Mouse (Mus musculus) right cerebral cortex, postnatal 10 days (tissue): ENCODE data around the gene Oaz1.

Source experiments
- DNase-seq, 2 experiments: peaks; one replicate each; pipeline ENCODE4 v3.0.0; 2021; ENCODE audit warnings: low spot score in 2 of 2

Gene Oaz1

GRCm38 (mm10) chr10:80826151-80827062 is at the start of gene Oaz1:
TSS of gene Oaz1 (plus strand) at chr10:80826656.
- peak; percentile 99 to 100 for DNase-seq

GRCm38 (mm10) chr10:80777123-80777522 is 49.3 kb upstream of the Oaz1 start:
- no peak for DNase-seq

GRCm38 (mm10) chr10:80779565-80779964 is 46.9 kb upstream of the Oaz1 start:
- no peak for DNase-seq

GRCm38 (mm10) chr10:80784302-80784701 is 42.2 kb upstream of the Oaz1 start:
- DNase-seq: no peak

GRCm38 (mm10) chr10:80784871-80785270 is 41.6 kb upstream of the Oaz1 start:
- DNase-seq: peak in 1 of 2 experiments; percentile 28

- no peak for DNase-seq
Observed at GRCm38 (mm10) chr10:80785963-80786362, 40.5 kb upstream of the Oaz1 start.

GRCm38 (mm10) chr10:80787517-80787916 is 38.9 kb upstream of the Oaz1 start:
- no peak for DNase-seq

GRCm38 (mm10) chr10:80790761-80791404 is 35.6 kb upstream of the Oaz1 start:
- no peak for DNase-seq

- DNase-seq: no peak
Observed at GRCm38 (mm10) chr10:80791476-80792174, 34.8 kb upstream of the Oaz1 start.

GRCm38 (mm10) chr10:80792175-80793032 is 34.1 kb upstream of the Oaz1 start:
- DNase-seq: no peak

GRCm38 (mm10) chr10:80793033-80793784 is 33.2 kb upstream of the Oaz1 start:
- DNase-seq: no peak

GRCm38 (mm10) chr10:80793803-80794202 is 32.7 kb upstream of the Oaz1 start:
- no peak for DNase-seq

GRCm38 (mm10) chr10:80794750-80795149 is 31.7 kb upstream of the Oaz1 start:
- DNase-seq: no peak

- DNase-seq: no peak
Observed at GRCm38 (mm10) chr10:80796307-80796848, 30.1 kb upstream of the Oaz1 start.

- DNase-seq: peak; percentile 87 to 89
Observed at GRCm38 (mm10) chr10:80797186-80798149, 29.0 kb upstream of the Oaz1 start.

GRCm38 (mm10) chr10:80798150-80799006 is 28.1 kb upstream of the Oaz1 start, which contains the start of the genes Sf3a2 and Plekhj1:
TSS of gene Sf3a2 (plus strand) at chr10:80798198.
TSS of gene Plekhj1 (minus strand) at chr10:80798626.
- DNase-seq: peak; percentile 97

GRCm38 (mm10) chr10:80799070-80799566 is 27.3 kb upstream of the Oaz1 start:
- no peak for DNase-seq
